Mouse (Mus musculus) embryonic stem cell, embryonic (primary cell): ENCODE data around the gene Skida1.

ENCODE experiments used
- CTCF ChIA-PET, 4 experiments: fragments of 300-600 bp in 2 of 4; fragments of 350-600 bp in 2 of 4; sonication (Branson Sonifier 250); formaldehyde crosslinking; loops; one replicate each; lab custom pipeline; 2022; ENCODE audit warnings: inconsistent platforms in 2 of 4; lab: Charles Lee
- POLR2A ChIA-PET, 4 experiments: fragments of 300-600 bp in 2 of 4; fragments of 350-600 bp in 2 of 4; sonication (Branson Sonifier 250); formaldehyde crosslinking; loops; one replicate each; lab custom pipeline; 2022; ENCODE audit warnings: antibody characterized with exemption in 4 of 4, inconsistent platforms in 1 of 4; lab: Charles Lee

Skida1 gene

GRCm38 (mm10) chr2:18033166-18034108, 15.4 kb downstream of the Skida1 start:
- ChIA-PET CTCF (interaction anchor here in 2 of 4 experiments (0.6 to 0.9 kb wide), 3 partner anchors 97 to 648 kb away, joined by 3 read pairs; no protein-coding TSS in a partner anchor), POLR2A (interaction anchor here in 3 of 4 experiments (0.7 to 10.5 kb wide), 15 partner anchors 7 to 516 kb away, joined by 3 to 125 read pairs (median 3); partner anchors contain the start of genes Mllt10 (in 1 of the 3) and Skida1 (in 1 of the 3))

GRCm38 (mm10) chr2:18032538-18032895, 16.3 kb downstream of the Skida1 start:
- POLR2A ChIA-PET: interaction anchor here (0.5 to 10.5 kb wide), 19 partner anchors 8 to 178 kb away, joined by 3 to 125 read pairs (median 4); partner anchors contain the start of genes Skida1 (in 3 of the 4) and Mllt10 (in 1 of the 4)
- CTCF ChIA-PET: interaction anchor here in 2 of 4 experiments (0.7 to 1.0 kb wide), 2 partner anchors 7 to 31 kb away, joined by 3 read pairs; no protein-coding TSS in a partner anchor

GRCm38 (mm10) chr2:18031831-18032537, 16.9 kb downstream of the Skida1 start:
- ChIA-PET POLR2A (interaction anchor here (0.5 to 10.5 kb wide), 21 partner anchors 9 to 291 kb away, joined by 3 to 125 read pairs (median 5); partner anchors contain the start of genes Skida1 (in 3 of the 4) and Mllt10 (in 1 of the 4)), CTCF (interaction anchor here in 2 of 4 experiments (0.6 to 1.0 kb wide), 3 partner anchors 8 to 44 kb away, joined by 3 read pairs; no protein-coding TSS in a partner anchor)

- CTCF ChIA-PET: interaction anchor here in 1 of 4 experiments (0.6 to 1.0 kb wide), 3 partner anchors 32 to 53 kb away, joined by 3 read pairs; no protein-coding TSS in a partner anchor
- POLR2A ChIA-PET: interaction anchor here in 3 of 4 experiments (0.5 to 10.5 kb wide), 25 partner anchors 9 to 350 kb away, joined by 3 to 125 read pairs (median 4); partner anchors contain the start of genes Skida1 (in 2 of the 3) and Mllt10 (in 1 of the 3)
Observed at GRCm38 (mm10) chr2:18031271-18031821, 17.5 kb downstream of the Skida1 start.

- ChIA-PET POLR2A (interaction anchor here (0.5 to 10.5 kb wide), 24 partner anchors 9 to 351 kb away, joined by 3 to 125 read pairs (median 6); partner anchors contain the start of genes Skida1 (in 2 of the 4) and Mllt10 (in 1 of the 4)), CTCF (interaction anchor here in 1 of 4 experiments (0.6 to 0.7 kb wide), 2 partner anchors 49 to 52 kb away, joined by 3 read pairs; no protein-coding TSS in a partner anchor)
Observed at GRCm38 (mm10) chr2:18030581-18030980, 18.3 kb downstream of the Skida1 start.

GRCm38 (mm10) chr2:18029656-18030055, 19.2 kb downstream of the Skida1 start:
- ChIA-PET POLR2A (interaction anchor here (0.6 to 10.5 kb wide), 22 partner anchors 10 to 107 kb away, joined by 3 to 125 read pairs (median 10); partner anchors contain the start of genes Skida1 (in 2 of the 4) and Mllt10 (in 1 of the 4)), CTCF (no interaction called here)

- CTCF ChIA-PET: interaction anchor here in 3 of 4 experiments (0.5 to 2.7 kb wide), 14 partner anchors 8 to 175 kb away, joined by 3 to 13 read pairs (median 5); partner anchors contain the start of gene Skida1 (in 1 of the 3)
- POLR2A ChIA-PET: interaction anchor here (0.5 to 10.5 kb wide), 83 partner anchors 9 to 670 kb away, joined by 3 to 125 read pairs (median 5); partner anchors contain the start of genes Skida1 (in 3 of the 4), A930004D18Rik (in 2 of the 4) and Mllt10 (in 1 of the 4)
Observed at GRCm38 (mm10) chr2:18028140-18029021, 20.5 kb downstream of the Skida1 start.

GRCm38 (mm10) chr2:18027448-18028139, 21.3 kb downstream of the Skida1 start:
- POLR2A ChIA-PET: interaction anchor here (0.5 to 10.5 kb wide), 74 partner anchors 9 to 671 kb away, joined by 3 to 125 read pairs (median 5); partner anchors contain the start of genes Skida1 (in 3 of the 4), A930004D18Rik (in 2 of the 4) and Mllt10 (in 1 of the 4)
- CTCF ChIA-PET: interaction anchor here (0.5 to 2.7 kb wide), 20 partner anchors 9 to 370 kb away, joined by 3 to 13 read pairs (median 3); partner anchors contain the start of gene Skida1 (in 1 of the 4)

GRCm38 (mm10) chr2:18026116-18026947, 22.5 kb downstream of the Skida1 start:
- CTCF ChIA-PET: interaction anchor here in 3 of 4 experiments (0.6 to 2.7 kb wide), 7 partner anchors 10 to 180 kb away, joined by 3 to 11 read pairs (median 4); no protein-coding TSS in a partner anchor
- POLR2A ChIA-PET: interaction anchor here in 3 of 4 experiments (0.6 to 10.5 kb wide), 46 partner anchors 9 to 672 kb away, joined by 3 to 125 read pairs (median 6); partner anchors contain the start of genes A930004D18Rik (in 1 of the 3), Mllt10 (in 1 of the 3) and Skida1 (in 1 of the 3)

GRCm38 (mm10) chr2:18025781-18026115, 23.1 kb downstream of the Skida1 start:
- ChIA-PET CTCF (interaction anchor here in 2 of 4 experiments (0.9 to 2.7 kb wide), 3 partner anchors 83 to 181 kb away, joined by 3 to 6 read pairs (median 3); no protein-coding TSS in a partner anchor), POLR2A (interaction anchor here in 3 of 4 experiments (0.9 to 10.5 kb wide), 35 partner anchors 8 to 163 kb away, joined by 3 to 125 read pairs (median 6); partner anchors contain the start of genes A930004D18Rik (in 1 of the 3), Mllt10 (in 1 of the 3) and Skida1 (in 1 of the 3))

GRCm38 (mm10) chr2:18025116-18025515, 23.7 kb downstream of the Skida1 start:
- ChIA-PET CTCF (interaction anchor here in 2 of 4 experiments (0.9 to 1.4 kb wide), 2 partner anchors 180 to 182 kb away, joined by 3 read pairs; no protein-coding TSS in a partner anchor), POLR2A (interaction anchor here in 2 of 4 experiments (1.2 to 10.5 kb wide), 19 partner anchors 14 to 92 kb away, joined by 3 to 125 read pairs (median 14); partner anchors contain the start of genes A930004D18Rik (in 1 of the 2) and Skida1 (in 1 of the 2))

- POLR2A ChIA-PET: interaction anchor here in 1 of 4 experiments (0.6 to 6.7 kb wide), 6 partner anchors 43 to 262 kb away, joined by 3 to 78 read pairs (median 4); no protein-coding TSS in a partner anchor
- CTCF ChIA-PET: no interaction called here
Observed at GRCm38 (mm10) chr2:18022886-18023285, 26.0 kb downstream of the Skida1 start.

- CTCF ChIA-PET: no interaction called here
- POLR2A ChIA-PET: interaction anchor here in 3 of 4 experiments (0.6 to 3.5 kb wide), 13 partner anchors 9 to 120 kb away, joined by 3 to 15 read pairs (median 4); partner anchors contain the start of gene Skida1 (in 1 of the 3)
Observed at GRCm38 (mm10) chr2:18019122-18019521, 29.7 kb downstream of the Skida1 start.

- CTCF ChIA-PET: no interaction called here
Observed at GRCm38 (mm10) chr2:18017321-18017720, 31.5 kb downstream of the Skida1 start.

More at GRCm38 (mm10) chr2:18017321-18017720, 31.5 kb downstream of the Skida1 start:
- POLR2A ChIA-PET: interaction anchor here in 1 of 4 experiments (0.7 to 3.5 kb wide), 8 partner anchors 9 to 103 kb away, joined by 3 to 15 read pairs (median 4); no protein-coding TSS in a partner anchor
